Mouse (Mus musculus) common myeloid progenitor, adult 5-6 weeks (primary cell): ENCODE data around the gene Gm8247. TPM values are rescaled to one million over a fixed set of nuclear protein-coding genes. Genes with fewer than 3 reads are reported as not detected.
"Not testable (repeated sequence)": the region's sequence is repeated elsewhere in the genome, so short reads cannot be mapped to it uniquely, and the experiment has no call there.

Experiments used
- ATAC-seq: replicated peaks from 2 replicates; pipeline ENCODE4 v1.8.0; 2016; ENCODE audit warnings: low read depth, mild to moderate bottlenecking, moderate TSS enrichment, inconsistent platforms; ENCODE audit not compliant: poor library complexity, severe bottlenecking
- total RNA-seq: library from RNA; stranded (forward); fragments of 200-1000, 187-1606 nt; gene quantifications from 2 replicates; pipeline ENCODE4 v1.2.3, GENCODE M21; 2017

The Gm8247 gene
- not detected in 2 replicates for total RNA-seq

- not testable (repeated sequence) for ATAC-seq
Measured at GRCm38 (mm10) chr14:44582853-44583252, at the start of gene Gm8247. TSS of gene Gm8247 (plus strand) at chr14:44583153.

DNA sequence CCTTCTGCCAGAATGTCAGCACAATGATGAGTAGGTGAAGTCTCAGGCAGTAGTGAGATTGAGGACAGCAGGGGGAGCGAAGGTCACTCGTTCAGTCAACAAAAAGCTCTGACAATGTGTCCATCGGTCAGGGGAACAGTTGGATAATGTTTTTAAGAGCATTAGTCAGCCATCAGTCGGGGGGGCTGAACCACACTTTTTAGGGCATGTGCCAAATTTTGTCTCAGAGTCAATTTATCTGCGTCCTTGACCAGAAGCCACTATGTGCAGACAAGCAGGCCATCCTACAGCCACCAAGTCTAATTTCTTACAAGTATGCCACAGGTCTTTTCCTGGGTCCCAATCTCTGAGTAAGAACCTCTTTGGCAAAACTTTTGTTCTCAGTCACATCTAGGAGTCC is 35.0 kb upstream of the Gm8247 start:
- not testable (repeated sequence) for ATAC-seq

- ATAC-seq: not testable (repeated sequence)
Measured at GRCm38 (mm10) chr14:44591765-44592164, 8.8 kb downstream of the Gm8247 start.

- not testable (repeated sequence) for ATAC-seq
Measured at GRCm38 (mm10) chr14:44627737-44628136, 44.8 kb downstream of the Gm8247 start, which contains the start of gene Gm5624. TSS of gene Gm5624 (minus strand) at chr14:44627938.

Other genes with a start within 250 kb of the Gm8247 start
- not detected in 2 replicates for gene Gm5930, start 244.6 kb upstream of the Gm8247 start, total RNA-seq
- gene Gm8229, start 217.8 kb upstream of the Gm8247 start, total RNA-seq: not detected in 2 replicates
- not detected in 2 replicates for gene Gm3371, start 172.5 kb upstream of the Gm8247 start, total RNA-seq
- not detected in 2 replicates for gene Gm8232, start 149.5 kb upstream of the Gm8247 start, total RNA-seq
- gene BC061237, start 90.7 kb upstream of the Gm8247 start, total RNA-seq: not detected in 2 replicates
- gene Gm17093, start 64.9 kb upstream of the Gm8247 start, total RNA-seq: not detected in 2 replicates
- gene Gm5624, start 44.8 kb downstream of the Gm8247 start, total RNA-seq: not detected in 2 replicates
- gene Gm8257, start 123.3 kb downstream of the Gm8247 start, total RNA-seq: not detected in 2 replicates
- gene Gm8267, start 167.2 kb downstream of the Gm8247 start, total RNA-seq: not detected in 2 replicates